Mouse (Mus musculus) adrenal gland, postnatal 25 days (tissue): Measurements from ENCODE around the gene Dusp7. TPM values are rescaled to one million over a fixed set of nuclear protein-coding genes. Genes with fewer than 3 reads are reported as not detected.
A peak's percentile ranks its signal among the peaks of the same experiment; 100 is the strongest.

Experiments used
- DNase-seq: peaks from one replicate; pipeline ENCODE4 v3.0.0; 2021; ENCODE audit warnings: mixed read lengths
- total RNA-seq: library from RNA; stranded (reverse); gene quantifications from 2 replicates; pipeline ENCODE4 v1.2.3, GENCODE M21; 2021

Gene Dusp7
- total RNA-seq, 1 experiment from 2014 or later: 16.7 TPM

- DNase-seq: no peak
Observed at GRCm38 (mm10) chr9:106355217-106355974, 13.0 kb upstream of the Dusp7 start.

- DNase-seq: no peak
Observed at GRCm38 (mm10) chr9:106355975-106356286, 12.5 kb upstream of the Dusp7 start.

GRCm38 (mm10) chr9:106356323-106356844 is 12.0 kb upstream of the Dusp7 start:
- no peak for DNase-seq

- no peak for DNase-seq
Observed at GRCm38 (mm10) chr9:106357167-106357566, 11.3 kb upstream of the Dusp7 start.

GRCm38 (mm10) chr9:106359297-106359696 is 9.1 kb upstream of the Dusp7 start:
- no peak for DNase-seq

DNA sequence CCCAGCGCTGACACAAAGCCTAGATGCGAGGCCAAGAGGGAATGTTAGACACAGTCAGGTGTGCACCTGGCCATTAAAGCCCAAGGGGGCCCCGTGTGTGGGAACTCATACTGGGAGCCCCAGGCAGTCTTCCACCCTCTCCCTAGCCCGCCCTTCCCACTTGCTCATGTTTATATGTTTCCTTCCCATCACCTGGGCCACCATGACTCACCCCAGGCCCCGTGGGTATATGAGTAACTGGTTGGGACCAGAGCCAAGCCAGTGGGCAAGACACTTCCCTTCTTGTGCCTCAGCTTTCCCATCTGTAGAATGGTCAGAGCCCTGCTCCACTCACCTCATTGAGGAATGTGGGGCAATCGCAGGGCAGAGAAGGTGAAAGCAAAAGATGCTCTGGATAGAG is 7.3 kb upstream of the Dusp7 start:
- DNase-seq: no peak

DNA sequence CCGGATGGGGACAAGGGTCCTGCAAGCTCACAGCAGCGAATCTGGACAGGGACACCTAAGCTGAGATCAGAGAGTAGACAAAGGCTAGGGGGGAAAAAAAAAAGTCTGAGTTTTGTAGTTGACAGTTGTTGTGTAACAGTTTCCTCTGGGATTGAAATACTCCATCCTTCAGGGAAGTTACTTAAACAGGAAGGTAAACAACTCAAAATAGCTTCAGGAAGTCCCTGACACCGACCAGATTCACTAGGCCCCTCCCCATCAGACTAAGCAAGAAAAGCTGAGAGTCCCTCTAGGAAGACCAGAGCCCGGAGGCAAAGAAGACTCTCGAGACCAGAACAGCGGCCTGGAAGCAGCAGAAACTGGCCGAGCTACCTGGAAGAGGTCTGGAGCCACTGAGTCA is 3.1 kb upstream of the Dusp7 start:
- DNase-seq: no peak

- no peak for DNase-seq
Observed at GRCm38 (mm10) chr9:106366188-106366587, 2.2 kb upstream of the Dusp7 start.

DNA sequence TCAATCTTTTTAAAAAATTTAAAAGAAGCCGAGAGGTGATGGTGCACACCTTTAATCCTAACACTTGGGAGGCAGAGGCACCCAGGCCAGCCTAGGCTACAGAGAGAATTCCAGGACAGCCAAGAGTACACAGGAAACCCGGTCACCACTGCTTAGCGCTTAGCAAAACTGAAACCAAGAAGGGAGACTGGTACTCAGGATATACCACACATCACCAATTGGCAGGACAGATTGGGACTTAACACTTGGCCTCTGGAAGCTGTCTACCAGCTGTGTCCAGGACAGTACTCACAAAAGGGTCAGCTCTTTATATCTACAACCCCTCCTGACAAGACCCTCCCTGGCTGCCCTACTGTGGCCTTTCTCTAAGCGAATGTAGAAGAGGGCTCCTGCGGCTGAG is 1.4 kb upstream of the Dusp7 start:
- no peak for DNase-seq

DNA sequence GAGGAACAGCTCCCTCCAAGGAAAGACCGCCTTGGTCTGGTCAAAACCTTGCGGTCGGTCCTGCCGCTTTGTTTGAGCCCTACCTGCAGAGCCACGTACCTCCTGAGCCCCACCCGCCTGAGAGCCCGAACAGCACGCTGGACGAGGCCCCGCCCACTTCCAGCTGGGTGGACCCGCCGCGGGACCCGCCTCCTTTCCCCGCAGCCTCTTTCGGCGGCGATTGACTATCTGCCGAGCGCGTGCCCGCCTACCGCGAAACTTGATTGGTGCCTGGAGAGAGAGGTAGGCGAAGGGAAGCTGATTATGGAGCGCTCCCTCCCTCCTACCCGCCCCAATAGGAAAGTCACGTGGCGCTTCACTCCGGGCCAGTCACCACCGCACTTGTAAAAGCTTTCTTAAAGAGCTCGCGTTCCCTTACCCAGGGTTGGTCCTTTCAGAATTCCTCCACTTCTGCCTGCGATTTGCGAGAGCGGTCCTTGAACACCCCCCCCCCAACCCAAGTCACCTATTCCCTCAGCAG is 780 bp upstream of the Dusp7 start:
- DNase-seq: peak; percentile 98

GRCm38 (mm10) chr9:106368831-106369501 is 534 bp downstream of the Dusp7 start:
- peak; percentile 59 for DNase-seq

- DNase-seq: no peak
Observed at GRCm38 (mm10) chr9:106369801-106370485, 1.5 kb downstream of the Dusp7 start.

DNA sequence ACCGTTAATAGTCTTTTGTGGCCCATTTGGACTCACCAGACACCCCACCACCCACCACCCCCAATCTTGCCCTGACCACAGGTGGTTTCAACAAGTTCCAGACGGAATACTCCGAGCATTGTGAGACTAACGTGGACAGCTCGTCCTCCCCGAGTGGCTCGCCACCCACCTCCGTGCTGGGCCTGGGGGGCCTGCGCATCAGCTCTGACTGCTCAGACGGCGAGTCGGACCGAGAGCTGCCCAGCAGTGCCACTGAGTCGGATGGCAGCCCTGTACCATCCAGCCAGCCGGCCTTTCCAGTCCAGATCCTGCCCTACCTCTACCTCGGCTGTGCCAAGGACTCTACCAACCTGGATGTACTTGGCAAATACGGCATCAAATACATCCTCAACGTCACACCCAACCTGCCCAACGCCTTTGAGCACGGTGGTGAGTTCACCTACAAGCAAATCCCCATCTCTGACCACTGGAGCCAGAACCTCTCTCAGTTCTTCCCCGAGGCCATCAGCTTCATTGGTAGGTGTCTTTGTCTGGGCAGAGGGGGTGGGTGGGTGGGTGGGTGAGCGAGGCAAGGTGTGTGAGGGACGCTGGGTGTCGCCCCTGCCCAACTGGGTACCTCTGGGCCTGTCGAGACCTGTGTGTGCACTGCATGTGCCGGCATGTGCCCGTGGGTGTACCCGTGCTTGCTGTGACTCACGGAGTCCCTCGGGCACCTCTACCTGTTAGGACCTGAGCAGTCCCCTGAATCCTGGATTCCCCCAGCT is 2.4 kb downstream of the Dusp7 start:
- DNase-seq: no peak

DNA sequence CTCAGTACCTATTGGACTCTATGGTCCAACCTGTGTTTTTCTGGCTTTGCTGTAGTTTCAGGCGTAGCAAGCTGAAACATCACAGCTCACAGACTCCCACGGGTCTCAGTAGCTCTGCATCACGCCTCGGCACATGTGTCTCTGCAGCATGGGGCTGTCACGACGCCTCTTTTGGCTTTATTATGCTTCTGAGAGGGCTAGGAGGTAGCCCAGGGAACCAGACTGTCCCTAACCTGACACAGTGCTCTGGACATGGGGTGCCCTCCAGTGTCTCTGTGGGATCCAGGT is 2.9 kb downstream of the Dusp7 start:
- no peak for DNase-seq

DNA sequence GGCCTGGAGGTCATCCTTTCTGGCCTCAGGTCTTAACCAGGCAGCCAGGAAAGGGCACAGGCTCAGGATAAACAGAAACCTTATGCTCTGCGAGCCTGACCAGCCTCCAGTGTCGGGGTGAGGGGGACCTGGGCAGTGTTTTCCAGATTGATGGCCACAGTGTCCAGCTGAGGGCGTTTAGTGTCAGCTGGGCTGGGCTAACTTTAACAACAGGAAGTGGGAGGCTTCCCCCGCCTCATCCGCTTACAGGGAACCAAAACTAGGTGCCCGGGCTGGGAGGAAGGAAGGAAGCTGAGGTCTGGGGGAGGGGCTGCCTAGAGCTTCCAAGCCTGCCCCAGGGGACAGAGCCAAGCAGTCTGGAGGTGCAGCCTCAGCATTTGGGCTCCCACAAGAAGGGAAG is 3.3 kb downstream of the Dusp7 start:
- DNase-seq: peak; percentile 66

- no peak for DNase-seq
Observed at GRCm38 (mm10) chr9:106372431-106373412, 4.3 kb downstream of the Dusp7 start.

- DNase-seq: no peak
Observed at GRCm38 (mm10) chr9:106373973-106374372, 5.5 kb downstream of the Dusp7 start.

DNA sequence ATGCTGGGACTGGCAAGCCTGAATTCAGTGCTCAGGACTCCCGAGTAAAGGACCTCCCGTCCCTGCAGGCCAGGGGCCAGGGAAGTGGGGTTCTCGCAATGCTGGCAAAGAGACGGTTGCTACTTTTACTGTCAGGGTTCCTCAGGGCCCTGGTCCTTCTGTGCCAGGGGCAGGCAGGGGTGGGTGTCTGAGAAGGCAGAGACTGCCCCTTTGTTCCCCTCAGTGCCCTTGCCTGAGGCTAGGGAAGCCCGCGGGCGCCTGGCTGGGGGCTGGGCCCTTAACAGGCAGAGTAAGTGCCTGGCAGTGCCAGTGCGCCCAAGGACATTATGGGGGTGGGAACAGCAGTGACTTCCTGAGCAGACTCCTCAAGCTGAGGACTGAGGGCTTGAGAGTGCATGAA is 8.8 kb downstream of the Dusp7 start:
- DNase-seq: peak; percentile 23

DNA sequence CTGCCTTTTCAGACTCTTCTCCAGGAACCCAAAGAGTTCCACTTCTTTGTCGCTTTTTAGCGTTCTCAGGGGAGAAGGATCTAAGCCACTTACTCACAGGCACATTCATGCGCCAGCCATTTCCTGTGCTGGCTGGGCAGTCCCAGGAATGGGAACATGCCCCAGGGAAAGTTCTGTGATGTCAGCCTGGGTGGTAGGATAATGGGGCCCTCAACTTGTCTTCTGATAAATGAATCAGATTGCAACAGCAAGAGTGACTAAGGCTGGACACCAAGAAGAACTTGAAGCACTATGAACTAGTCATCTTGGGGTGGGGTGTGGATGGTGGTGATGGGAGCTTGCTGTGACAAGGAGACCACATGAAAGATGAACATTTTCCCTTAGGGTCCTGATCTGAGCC is 9.6 kb downstream of the Dusp7 start:
- no peak for DNase-seq

DNA sequence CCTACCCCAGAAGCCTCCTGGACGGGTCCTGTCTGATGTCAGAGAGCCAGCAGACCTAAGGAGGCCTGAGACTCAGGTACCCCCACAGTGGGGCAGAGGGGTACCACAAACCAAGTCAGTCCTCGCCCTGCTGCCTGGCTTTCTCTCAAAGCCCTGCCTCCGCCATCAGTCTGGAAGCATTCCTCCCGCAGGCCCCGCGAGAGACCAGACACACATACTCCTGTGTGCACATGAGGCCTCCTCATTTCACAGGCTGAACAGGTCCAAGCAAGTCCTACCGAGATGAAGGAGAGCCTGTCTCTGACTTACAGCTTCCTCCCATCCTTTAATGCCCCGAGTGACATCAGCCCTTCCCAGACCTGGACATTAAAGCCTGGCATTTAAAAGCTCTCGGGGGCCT is 10.3 kb downstream of the Dusp7 start:
- no peak for DNase-seq

GRCm38 (mm10) chr9:106386181-106386864 is 17.9 kb downstream of the Dusp7 start:
- DNase-seq: peak; percentile 27
